Mouse (Mus musculus) skeletal muscle tissue, adult 2 months (tissue): ENCODE measurements at regions not wholly inside any gene's neighbourhood (a gene's known extent, or its start where the extent isn't known, plus 50 kb on each side); places are given as distances from the start of the nearest gene placed in this dataset.
A peak's percentile ranks its signal among the peaks of the same experiment; 100 is the strongest.

Source experiments
- DNase-seq: peaks from one replicate; pipeline ENCODE4 v3.0.0-alpha.2; 2012; ENCODE audit warnings: low read depth, low spot score

DNA sequence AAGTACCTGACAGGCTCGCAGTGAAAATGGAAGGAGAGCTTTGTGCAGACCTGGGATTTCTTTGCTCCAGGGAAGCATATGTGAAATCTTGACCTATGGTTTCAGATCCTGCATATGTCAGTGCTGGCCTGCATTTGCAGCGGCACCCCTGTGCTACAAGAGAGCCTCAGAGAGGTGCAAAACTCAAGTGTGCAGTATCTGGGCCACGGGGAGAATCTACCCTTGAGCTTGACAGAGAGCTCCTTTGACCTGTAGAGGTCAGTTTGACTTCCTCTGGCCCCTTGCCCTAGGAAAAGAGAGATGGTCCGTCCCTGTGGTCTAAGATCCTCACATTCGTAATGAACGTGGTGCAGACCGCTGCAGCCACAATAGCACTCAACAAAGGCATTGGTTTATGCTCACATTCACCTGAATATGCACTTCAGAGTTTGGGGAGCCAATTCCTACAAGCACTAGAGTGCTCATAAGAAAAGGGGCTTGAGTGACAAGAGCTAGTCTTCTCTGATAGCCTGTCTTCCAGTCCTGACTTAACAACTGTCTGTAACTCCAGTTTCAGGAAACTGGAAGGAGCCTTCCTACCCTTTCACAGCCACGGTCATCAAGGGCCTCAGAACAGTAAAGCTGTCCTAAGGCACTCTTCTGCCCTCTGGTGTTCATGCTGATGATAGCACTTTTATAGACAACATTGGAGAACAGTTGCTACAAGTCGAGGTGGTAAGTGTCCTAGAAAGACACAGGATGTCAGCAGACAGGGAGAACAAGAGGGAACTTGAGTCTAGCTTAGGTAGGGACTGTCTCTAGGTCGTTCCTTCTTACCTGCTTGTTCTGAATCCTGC is 200.0 kb upstream of the Apob start:
- DNase-seq: peak; percentile 13

DNA sequence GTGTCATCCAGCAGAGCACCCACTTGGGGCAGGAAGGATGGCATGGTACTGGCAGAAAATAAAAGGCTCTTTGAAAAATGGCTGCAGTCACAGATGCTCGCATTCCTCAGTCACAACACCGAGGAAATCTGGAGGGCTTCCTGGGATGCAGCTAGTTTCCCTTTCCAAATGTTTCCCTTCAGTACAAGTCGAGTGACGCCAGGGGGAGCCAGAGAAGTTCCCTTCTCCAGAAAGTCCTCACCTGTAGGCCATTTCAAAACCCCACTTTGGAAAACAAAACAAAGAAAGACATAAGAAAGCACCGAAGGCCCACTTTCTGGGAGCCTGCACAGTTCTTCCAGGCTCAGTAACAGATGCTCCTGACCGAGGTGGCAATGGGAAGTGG is 199.4 kb upstream of the Apob start:
- no peak for DNase-seq

DNA sequence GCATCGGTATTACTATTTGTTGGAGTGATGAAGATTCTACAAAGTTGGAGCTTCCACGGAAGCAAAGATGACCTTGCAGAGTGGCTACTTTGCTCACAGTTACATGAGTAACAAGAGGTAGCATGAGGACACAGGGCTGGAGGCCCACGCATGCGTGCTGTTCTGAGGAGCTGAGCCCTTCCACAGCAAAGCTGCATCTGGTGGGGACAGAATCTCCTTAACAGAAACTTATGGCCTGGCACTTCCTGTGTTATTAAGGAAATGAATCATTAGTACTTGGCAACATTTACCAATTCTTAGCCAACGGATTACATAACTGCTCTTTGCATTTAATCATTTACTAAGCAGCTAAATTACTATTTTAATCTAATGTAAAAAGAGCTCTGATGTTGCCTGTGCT is 160.8 kb upstream of the Apob start:
- DNase-seq: peak; percentile 3

DNA sequence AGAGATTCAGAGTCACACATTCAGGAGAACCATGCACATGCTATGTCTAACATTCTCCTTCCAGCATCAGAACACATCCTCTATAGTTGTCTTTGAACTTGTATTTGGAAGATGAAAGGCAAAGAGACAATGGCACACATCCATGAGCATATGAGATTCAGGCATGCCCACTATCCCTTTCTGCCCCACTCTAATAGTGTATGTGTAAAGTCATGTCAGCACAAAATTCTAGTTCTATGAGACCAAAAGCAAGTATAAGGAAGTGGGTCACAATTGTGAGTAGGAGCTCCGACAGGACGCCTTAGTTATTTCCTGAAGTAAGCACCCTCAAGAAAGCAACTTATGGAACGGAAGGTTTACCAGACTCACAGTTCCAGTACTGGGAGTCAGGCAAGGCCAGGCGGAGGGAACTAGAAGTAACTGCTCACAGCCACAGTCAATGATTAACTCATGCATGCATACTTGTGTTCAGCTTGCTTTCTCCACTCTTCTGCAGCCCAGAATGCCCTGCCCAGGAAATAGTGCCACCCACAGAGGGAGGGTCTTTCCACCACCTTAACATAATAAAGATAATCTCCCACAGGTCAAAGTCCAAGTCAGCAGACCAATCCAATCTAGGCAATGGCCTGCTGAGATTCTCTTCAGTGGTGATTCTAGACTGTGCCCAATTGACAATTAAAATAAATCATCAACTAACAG is 157.3 kb upstream of the Apob start:
- DNase-seq: no peak

DNA sequence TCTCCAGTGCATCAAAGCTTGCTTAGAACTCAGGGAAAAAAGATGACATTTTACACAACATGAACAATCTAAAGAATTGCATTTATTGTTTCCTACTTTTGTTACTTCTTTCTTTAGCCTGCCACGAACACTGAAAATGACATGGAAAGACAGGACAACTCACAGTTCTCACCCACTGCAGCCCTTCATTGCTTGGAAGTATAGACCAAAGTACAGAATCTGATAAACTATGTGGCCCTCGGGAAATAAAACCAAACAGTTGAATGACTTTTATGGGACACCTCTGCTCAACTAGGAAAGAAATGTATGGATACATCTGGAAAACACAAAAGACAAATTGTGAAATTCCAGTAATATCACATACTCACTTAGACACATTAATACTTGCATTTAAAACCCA is 156.7 kb upstream of the Apob start:
- no peak for DNase-seq

DNA sequence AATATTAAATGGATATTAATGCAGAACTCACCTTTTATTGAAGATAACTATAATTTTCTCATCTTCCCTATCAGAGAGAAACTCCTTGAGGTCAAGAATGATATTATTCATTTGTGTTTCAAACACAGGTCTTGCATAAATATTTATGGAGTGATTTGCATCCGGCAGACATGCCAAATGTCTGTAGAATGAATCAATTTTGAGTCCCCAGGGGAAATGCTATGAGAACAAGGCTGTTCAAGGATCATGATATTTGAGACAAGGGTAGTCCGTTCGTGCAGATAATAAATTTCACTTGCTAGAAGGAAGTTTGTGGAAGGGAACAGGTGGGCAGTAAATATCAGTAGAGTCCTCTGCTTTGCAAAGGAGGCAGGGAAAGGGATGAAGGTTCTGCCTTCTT is 141.7 kb upstream of the Apob start:
- DNase-seq: no peak

DNA sequence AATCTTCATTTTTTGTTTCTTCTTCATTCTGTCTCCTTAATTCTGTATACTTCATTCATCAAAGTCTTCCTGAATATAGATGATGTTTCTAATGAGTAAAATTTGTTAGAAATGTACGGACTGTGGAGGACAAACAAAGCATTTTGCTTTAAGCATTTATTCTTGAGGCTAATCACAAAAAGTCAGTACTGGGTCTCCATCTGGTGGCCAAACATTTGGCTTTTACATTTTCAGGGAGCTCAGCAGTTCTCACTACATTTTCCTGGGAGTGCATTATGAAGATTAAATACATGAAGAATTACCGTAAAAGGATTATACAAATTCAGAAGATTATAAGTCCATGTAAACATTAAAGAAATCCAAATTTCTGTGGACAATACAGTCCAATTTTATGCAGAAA is 123.6 kb upstream of the Apob start:
- no peak for DNase-seq

DNA sequence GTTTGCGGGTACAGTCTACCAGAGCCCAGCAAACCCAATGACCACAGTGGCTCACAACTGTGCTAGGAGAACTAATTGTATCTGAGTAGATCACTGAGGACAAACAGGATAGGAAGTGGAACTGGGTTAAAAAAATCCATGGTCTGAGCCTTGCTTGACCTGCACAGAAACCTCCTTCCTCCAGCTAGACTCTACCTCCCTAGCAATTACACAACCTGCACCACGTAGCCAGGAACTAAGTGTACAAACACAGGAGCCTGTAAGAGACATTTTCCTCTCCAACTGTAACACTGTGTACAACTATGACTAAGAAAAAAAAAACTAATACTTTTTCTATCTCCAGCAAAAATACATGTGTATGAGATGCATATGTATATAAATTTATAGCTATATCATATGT is 121.8 kb upstream of the Apob start:
- DNase-seq: no peak

DNA sequence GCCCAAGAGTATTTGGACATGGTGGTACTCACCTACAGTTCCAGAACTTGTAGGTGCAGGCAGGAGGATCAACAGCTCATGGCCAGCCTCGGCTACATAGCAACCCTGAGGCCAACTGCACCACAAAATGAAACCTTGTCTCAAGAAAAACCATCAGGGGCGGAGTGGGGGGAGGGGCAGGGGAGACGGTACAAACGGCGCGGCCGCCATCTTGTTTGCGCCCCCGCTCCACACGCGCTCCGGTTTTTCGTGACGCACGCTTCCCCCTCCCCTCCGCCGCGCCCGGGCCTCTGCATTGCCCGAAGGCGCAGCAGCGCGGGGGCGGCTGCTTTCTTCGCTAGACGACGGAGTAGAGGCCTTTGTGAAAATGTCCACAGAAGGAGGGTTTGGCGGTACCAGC is 117.9 kb upstream of the Apob start:
- DNase-seq: no peak

DNA sequence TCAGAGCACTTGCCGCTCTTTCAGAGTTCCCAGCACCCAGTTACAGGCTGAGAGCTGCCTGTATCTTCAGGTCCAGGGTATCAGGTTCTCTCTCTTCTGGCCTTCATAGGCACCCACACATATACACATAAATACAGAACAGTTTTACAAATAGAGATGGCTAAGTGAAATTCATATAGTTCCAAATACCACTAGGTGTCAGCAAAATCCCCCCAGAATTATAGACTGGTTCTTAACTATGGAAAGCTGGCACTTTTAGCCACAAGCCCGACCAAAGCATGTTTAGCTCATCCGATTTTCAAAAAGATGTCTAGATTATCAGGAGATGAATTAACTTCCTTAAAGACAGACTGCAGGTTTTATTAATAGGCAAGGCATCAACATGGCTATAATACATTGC is 107.4 kb upstream of the Apob start:
- DNase-seq: no peak

DNA sequence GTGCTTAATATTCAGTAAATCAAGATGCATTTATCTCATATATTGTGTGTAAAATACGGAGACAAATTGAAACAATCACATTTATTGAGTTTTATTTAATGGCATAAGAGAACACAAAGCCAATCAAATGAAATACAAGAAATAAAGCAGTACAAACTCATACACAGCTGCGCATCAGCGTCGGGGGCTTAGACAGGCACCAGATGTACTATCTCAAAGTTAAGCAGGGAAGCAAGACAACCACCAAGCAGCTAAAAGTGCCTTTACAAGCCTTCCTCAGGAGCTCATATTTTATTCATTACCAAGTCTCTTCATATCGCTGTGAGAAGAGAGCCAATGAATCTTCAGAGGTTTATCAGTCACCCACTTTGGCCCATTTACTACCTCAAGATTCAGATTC is 107.0 kb upstream of the Apob start:
- DNase-seq: no peak

DNA sequence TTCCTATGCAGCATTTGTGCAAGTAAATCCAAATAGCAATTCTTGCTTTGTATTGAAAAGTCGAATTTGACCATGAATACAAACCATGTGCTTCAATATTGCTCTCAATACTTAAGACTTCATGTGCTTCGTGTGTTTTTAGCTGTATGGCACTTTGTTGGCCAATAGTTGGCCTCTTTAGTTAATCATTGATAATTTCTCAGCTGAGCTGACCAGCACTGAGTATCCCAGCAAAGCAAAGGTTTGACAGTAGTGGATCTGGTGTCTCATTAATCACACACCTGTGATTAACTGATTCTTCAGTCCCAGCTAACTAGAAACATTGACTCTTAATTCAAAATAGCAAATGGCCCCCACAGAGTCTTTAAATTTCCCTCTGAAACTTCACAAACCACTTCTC is 102.0 kb upstream of the Apob start:
- DNase-seq: no peak

DNA sequence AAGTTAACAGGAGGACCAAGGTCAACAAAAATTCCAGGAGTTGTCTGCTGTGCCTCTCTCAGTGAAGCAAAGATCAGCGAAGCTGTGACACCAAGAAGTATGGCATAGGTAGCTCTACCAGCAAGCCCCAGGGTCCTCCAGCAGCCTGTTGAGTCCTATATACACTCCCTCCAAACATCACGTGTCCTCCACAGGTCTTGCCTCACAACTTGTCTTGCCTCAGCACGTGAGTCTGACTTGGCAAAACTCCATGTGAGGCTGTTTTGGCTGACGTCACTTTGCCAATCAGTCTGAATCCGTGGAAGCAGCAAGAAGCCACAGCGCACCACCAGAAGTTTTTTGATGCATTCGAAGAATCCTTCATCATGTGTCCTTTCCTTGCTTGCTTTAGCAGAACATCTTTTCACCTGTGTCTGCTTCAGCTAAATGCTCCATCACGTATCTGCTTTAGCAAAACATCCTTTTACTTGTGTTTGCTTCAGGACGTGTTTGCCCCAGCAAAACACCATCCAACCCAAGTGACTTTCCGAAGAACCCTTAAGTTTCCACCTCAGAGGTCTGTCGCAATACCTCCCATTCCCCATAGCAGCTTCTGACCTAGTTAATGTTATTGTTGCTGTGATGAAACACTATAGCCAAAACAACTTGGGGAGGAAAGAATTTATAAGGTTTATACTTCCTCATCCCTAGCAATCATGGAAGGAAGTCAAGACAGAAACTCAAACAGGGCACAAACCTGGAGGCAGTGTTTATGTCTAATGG is 101.0 kb upstream of the Apob start:
- DNase-seq: no peak

DNA sequence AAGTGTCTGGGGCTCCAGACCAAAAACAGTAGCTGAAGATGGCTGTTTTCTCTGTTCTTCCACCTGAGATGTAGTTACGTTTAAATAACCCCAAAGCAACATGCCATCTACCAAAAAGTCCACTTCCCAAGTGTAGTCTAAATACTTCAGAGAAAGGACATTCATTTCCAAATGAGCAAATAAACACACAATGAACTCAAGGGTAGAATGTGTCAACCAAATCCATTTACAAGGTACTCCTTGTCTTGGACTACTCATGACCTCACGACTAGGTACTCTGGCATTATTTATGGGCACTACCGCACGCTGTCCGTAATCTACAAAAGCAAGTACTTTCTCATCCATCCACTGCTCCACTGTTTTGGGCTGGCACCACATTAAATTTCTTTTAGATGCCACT is 98.7 kb upstream of the Apob start:
- no peak for DNase-seq

DNA sequence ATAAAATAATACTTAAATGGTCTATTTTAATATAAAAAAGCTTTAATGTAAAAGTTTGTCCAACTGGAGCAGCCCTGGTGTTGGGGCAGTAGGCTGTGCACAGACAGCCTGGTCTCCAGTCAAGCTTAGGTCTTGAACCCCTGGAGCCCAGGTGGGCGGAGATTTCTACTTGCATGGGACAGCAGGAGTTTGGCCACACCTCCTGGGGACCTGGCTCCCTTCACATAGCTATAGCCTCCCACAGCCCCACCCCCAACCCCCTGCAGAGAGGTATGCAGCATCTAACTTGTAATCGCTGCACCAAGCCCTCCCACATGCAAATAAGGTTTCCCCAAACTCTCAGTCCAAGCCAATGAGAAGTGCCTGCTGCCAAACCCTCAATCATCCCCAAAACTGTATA is 81.3 kb upstream of the Apob start:
- no peak for DNase-seq

DNA sequence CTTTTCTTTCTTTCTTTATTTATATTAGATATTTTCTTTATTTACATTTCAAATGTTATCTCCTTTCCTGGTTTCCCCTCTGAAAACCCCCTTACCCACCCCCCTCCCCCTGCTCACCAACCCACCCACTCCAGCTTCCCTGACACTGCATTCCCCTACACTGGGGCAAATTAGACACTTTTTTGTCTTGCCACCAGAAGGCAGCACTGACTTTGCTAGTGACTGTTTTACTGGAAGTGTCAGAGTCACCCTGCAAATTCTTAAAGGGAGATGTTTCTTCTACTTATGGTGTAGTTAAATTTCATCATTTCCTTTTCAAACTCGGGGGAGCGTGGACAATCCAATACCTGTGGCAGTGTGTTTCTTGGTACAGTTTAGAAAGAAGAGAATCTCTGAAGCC is 72.1 kb upstream of the Apob start:
- no peak for DNase-seq

DNA sequence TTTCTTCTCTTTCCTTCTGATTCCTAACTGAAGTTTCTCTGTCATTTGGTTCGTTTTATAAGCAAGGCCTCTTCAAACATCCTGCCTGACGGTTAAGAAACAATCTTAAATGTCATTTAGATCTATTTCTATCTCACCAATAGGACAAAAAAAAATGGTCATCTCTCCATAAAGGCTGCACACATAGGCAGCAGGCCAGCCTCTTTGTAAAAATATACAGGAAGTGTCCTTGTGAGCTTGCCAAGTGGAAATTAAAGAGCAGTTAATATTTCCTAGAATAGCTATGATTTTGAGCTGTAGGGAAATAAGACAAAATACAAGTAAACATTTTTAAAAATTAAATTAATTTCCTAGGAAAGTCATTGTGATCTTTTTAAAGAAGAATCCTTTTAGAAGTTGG is 70.6 kb upstream of the Apob start:
- no peak for DNase-seq

DNA sequence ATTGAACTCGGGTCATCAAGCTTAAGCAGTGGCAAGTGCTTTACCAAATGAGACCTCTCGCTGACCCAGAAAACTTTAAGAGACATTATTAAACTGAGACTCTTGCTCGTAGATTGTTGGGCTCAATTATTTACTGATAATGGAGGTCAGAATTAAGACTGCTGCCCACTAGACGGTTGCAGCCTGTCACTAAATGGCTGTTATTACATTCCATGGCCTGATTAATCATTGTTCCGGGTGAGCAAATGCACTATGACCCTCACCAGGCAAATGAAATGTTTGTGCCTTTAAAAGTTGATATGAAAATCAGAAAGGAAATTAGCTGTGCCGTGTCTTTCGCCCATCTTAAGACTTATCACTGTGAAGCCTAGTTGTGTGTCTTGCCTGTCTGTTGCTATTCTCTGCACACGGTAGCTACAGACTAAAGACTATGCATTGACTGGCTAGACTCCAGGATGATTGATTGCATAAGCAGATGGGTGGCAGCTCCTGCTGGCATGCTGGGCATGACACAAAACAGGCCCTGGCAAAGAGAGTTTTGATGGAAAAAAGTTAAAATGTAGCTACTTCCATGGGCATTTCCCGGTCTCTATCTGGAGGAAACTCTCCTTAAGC is 67.6 kb upstream of the Apob start:
- no peak for DNase-seq

DNA sequence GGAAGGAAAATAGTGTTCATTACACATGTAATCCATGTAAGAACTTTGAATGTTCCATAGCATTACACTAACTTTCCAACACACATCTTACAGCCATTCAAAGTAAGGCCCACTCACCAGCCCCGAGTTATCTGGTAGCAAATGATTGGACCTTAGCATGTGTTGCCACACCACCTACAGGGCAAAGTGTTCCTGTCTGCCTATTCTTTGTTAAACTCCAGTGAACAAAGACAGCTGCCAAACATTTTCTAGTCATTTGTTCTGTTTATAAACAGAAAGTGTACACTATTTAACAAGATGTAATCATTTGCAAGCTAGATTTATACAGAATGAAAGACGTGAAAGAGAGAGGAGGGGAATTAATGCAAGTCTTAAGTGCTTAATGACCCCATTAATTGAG is 66.9 kb upstream of the Apob start:
- no peak for DNase-seq

DNA sequence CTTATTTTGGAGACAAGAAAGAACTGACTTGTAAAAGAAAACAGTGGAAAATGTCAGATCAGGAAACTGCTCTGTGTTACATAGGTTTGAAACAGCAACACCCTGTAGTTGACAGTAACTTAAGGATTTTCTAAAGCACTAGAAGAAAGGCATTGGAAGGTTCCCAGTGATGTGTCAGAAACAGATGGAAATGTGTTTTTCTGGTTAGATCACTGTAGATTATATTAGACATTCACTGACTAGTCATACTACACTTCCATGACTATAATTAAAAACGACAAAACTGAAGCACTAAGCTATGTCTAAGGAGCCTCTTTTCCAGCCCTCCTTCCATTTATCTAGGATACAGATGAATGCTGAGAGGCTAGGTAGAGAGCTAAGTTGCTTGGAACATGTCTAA is 59.1 kb upstream of the Apob start:
- no peak for DNase-seq

DNA sequence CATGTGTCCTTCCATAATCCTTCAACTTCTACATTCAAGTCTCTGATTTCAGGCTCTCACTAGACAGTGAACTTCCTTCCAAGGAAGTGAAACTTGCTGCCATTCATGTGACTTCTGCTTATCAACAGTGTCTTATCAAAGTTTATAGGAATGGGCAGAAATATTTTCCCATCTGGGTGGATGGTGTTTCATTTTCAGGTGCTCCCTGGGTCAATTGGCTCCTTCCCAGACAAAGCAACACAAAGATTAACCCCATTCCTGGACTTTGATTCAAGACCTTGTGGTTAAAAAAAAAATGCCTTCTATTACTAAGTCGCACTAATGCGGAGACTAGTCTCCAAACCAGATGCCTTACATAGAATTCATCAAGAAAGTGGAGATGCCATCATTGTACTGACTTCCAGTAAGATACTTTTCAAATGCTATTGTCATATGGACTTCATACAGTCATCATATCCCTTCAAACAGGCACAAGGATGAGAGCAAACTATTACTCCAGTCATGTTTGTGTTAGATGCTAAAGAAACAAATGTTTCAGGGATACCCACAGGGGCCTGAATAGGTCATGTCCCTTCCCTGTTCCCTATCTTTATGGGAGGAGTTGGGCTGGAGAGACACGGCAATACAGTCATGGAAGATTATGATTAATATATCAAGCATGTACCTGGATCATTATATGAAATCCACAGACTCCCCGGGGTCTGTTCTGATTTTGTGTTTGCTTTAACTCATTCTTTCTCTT is 58.3 kb upstream of the Apob start:
- no peak for DNase-seq
